Comparison of ENCODE assay signal across 1 mouse cellular context in the genomic region with DNA sequence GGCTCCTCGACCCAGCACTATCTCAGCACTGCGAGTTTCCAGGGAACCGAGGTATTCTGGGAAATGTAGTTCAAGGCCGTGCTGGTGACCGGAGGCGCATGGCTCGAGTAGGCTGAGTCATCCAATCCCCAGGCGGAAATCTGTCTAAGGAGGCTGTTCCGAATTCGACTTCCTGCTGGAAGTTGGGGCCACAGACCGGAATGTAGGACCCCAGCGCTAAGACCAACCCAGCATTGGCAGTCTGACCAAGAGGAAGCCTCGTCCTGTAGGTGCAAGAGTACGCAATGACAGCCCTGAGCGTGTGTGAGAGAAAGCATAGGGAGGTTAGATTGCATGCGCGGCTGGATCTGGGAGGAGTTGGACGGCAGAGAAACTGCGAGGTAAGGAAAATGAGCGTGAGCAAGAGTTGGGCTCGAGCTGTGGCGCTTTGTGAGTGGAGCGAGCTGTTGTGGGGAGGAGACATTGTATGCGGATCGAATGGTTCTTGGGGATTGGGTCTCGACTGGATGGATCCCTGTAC.
TF ChIP-seq lines count a peak whose summit lies in the region.

Gene Zfp790, plus strand, starts transcription at position 205 of the 520 bp plus-strand sequence.

TF ChIP-seq in CH12.LX, 34 proteins besides CTCF, POLR2A, EP300 and RAD21 (continued from another document):
- TF ChIP-seq MAZ (IDR thresholded peaks at IDR 0.05; ENCODE audit: low read depth, low read length) = peak; percentile 18; the same call in 1 of the 2 replicates
- peak; percentile 32; the same call in 1 of the 2 replicates for TF ChIP-seq GABPA (IDR thresholded peaks at IDR 0.05; ENCODE audit: insufficient replicate concordance, low read depth, low read length)
- TF ChIP-seq JUND (conservative IDR thresholded peaks at IDR 0.05; ENCODE audit: low read depth, low read length) = no peak
- TF ChIP-seq TCF12 (IDR thresholded peaks at IDR 0.05; ENCODE audit: low read depth, low read length) = peak; percentile 50; the same call in 1 of the 2 replicates
- TF ChIP-seq ZMIZ1 (IDR thresholded peaks at IDR 0.05; ENCODE audit: low read depth, low read length) = 0 out of 2 replicates have a peak, but pooled peaks have one; percentile 50
- no peak; the same call in 1 of the 2 replicates for TF ChIP-seq ETS1 (conservative IDR thresholded peaks at IDR 0.05; ENCODE audit: low read depth, low read length)
- TF ChIP-seq SMC3 (IDR thresholded peaks at IDR 0.05; ENCODE audit: low read depth, low read length) = no peak
- TF ChIP-seq NELFE (IDR thresholded peaks at IDR 0.05; ENCODE audit: low read depth, low read length) = peak; percentile 59
- TF ChIP-seq ZKSCAN1 (IDR thresholded peaks at IDR 0.05; ENCODE audit: borderline replicate concordance, low read depth, low read length) = no peak
- peak; percentile 98 for TF ChIP-seq HCFC1 (IDR thresholded peaks at IDR 0.05; ENCODE audit: low read depth, low read length)
